ENCODE assay signal across 21 mouse cellular contexts in the genomic region with DNA sequence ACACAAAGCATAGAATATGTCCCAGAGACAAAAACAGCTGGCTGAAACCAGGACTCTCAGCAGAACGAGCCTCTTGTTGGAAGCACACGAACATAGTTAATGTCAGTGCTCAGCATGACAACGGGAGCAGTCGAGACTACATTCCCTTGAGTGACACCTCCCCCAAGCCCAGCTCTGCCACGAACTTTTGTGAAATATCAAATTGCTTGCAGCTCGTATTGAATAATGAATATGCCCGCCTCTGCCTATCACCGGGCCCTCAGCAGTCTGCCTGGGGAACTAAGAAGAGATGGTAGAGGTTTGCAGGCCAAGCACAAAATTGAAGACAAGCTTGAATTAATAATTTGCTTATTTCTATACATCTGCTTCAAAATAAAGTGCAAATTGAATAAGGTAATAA.
DNase-seq lines count a peak whose midpoint lies in the region; ATAC-seq and TF ChIP-seq lines count a peak whose summit lies in the region.
"Had no signal": no experiment of that assay in that cellular context is flagged by ENCODE, and none has a peak within 500 bp of the region (broad histone marks: within the 10 kb centered on the region; RNA-seq: fewer than 3 reads in every experiment).

No protein-coding gene starts in this region.

- 0 out of 2 replicates have a peak, but pooled peaks have one; percentile 24 for ATAC-seq in forebrain, embryonic 13.5 days
- no peak for ATAC-seq in forebrain, embryonic 11.5 days (replicated peaks; ENCODE audit: low FRiP score)
- ATAC-seq in hindbrain, embryonic 14.5 days (ENCODE audit: low FRiP score): no peak
- ATAC-seq in hindbrain, embryonic 11.5 days (ENCODE audit: low FRiP score): no peak
- ATAC-seq in stomach, postnatal 0 days (ENCODE audit: low FRiP score, low TSS enrichment): no peak

- peaks cover 18% of the 10 kb centered on the region for H3K4me1 ChIP-seq in forebrain, embryonic 13.5 days
- H3K4me1 ChIP-seq in forebrain, embryonic 11.5 days (replicated peaks; ENCODE audit: control insufficient read depth, insufficient read depth, low read length): no peaks in the 10 kb centered on the region
- H3K4me1 ChIP-seq in hindbrain, embryonic 14.5 days (replicated peaks; ENCODE audit: control insufficient read depth, insufficient read depth, low read length): 0 out of 2 replicates have a peak, but pooled peaks cover 10% of the 10 kb centered on the region
- H3K4me1 ChIP-seq in hindbrain, embryonic 11.5 days (replicated peaks; ENCODE audit: control insufficient read depth, insufficient read depth, low read length): no peaks in the 10 kb centered on the region
- H3K4me1 ChIP-seq in stomach, postnatal 0 days (replicated peaks; ENCODE audit: control insufficient read depth, insufficient read depth): no peaks in the 10 kb centered on the region
- H3K4me1 ChIP-seq: megakaryocyte, embryonic 14.5 days had no signal

- no peaks in the 10 kb centered on the region for H3K36me3 ChIP-seq in forebrain, embryonic 13.5 days (ENCODE audit: poor library complexity, severe bottlenecking)
- H3K36me3 ChIP-seq in forebrain, embryonic 11.5 days (ENCODE audit: control insufficient read depth, insufficient read depth, low read length): no peaks in the 10 kb centered on the region
- no peaks in the 10 kb centered on the region for H3K36me3 ChIP-seq in hindbrain, embryonic 14.5 days (replicated peaks; ENCODE audit: control insufficient read depth, insufficient read depth)
- no peaks in the 10 kb centered on the region for H3K36me3 ChIP-seq in hindbrain, embryonic 11.5 days (ENCODE audit: control insufficient read depth, insufficient read depth, low read length)
- no peaks in the 10 kb centered on the region for H3K36me3 ChIP-seq in stomach, postnatal 0 days (ENCODE audit: control insufficient read depth, insufficient read depth, low read length)
- H3K36me3 ChIP-seq: heart, embryonic 13.5 days; kidney, embryonic 15.5 days; neural tube, embryonic 12.5 days had no signal

- no peaks in the 10 kb centered on the region for H3K9me3 ChIP-seq in forebrain, embryonic 13.5 days (replicated peaks)
- no peaks in the 10 kb centered on the region for H3K9me3 ChIP-seq in forebrain, embryonic 11.5 days (ENCODE audit: control insufficient read depth, low read length)
- H3K9me3 ChIP-seq in hindbrain, embryonic 14.5 days (ENCODE audit: control insufficient read depth, low read length): no peaks in the 10 kb centered on the region
- no peaks in the 10 kb centered on the region for H3K9me3 ChIP-seq in hindbrain, embryonic 11.5 days (ENCODE audit: control insufficient read depth, low read length)
- H3K9me3 ChIP-seq in stomach, postnatal 0 days (ENCODE audit: control insufficient read depth, low read length): no peaks in the 10 kb centered on the region
- H3K9me3 ChIP-seq: heart, embryonic 13.5 days; kidney, embryonic 15.5 days; megakaryocyte, embryonic 14.5 days; neural tube, embryonic 12.5 days had no signal

- no peak overlapping the region for H3K4me2 ChIP-seq in forebrain, embryonic 13.5 days
- H3K4me2 ChIP-seq in forebrain, embryonic 11.5 days (ENCODE audit: low read depth, low read length, severe bottlenecking): no peak overlapping the region
- no peak overlapping the region for H3K4me2 ChIP-seq in hindbrain, embryonic 14.5 days (replicated peaks)
- no peak overlapping the region for H3K4me2 ChIP-seq in hindbrain, embryonic 11.5 days (replicated peaks; ENCODE audit: low read depth, low read length)
- no peak overlapping the region for H3K4me2 ChIP-seq in stomach, postnatal 0 days (replicated peaks; ENCODE audit: low read depth)
- H3K4me2 ChIP-seq: heart, embryonic 13.5 days; kidney, embryonic 15.5 days; lung, embryonic 14.5 days; neural tube, embryonic 12.5 days had no signal

- DNase-seq in forebrain, embryonic 11.5 days (ENCODE audit: low spot score): no peak
- no peak for DNase-seq in hindbrain, embryonic 14.5 days (ENCODE audit: low spot score)
- no peak for DNase-seq in hindbrain, embryonic 11.5 days (ENCODE audit: low spot score)
- DNase-seq in right cerebral cortex, postnatal 10 days (ENCODE audit: low spot score in 2 of 2): peak; percentile 26 to 27
- no peak for DNase-seq in right cerebral cortex, postnatal 25 days
- no peak for DNase-seq in stomach, postnatal 0 days (ENCODE audit: low spot score)
- no peak for DNase-seq in liver
- DNase-seq: adrenal gland, postnatal 10 days; cerebellum, adult 9-10 months; gastrocnemius, postnatal 14 days; heart, adult 18-20 months; heart, postnatal 14 days; kidney, adult 11 months; lung, embryonic 14.5 days; spleen, adult 18-20 months had no signal

- no peak for TF ChIP-seq CTCF in stomach, postnatal 0 days (IDR thresholded peaks at IDR 0.05; ENCODE audit: low read depth)

- H3K4me3 ChIP-seq in forebrain, embryonic 13.5 days: no peak overlapping the region
- no peak overlapping the region for H3K4me3 ChIP-seq in forebrain, embryonic 11.5 days (ENCODE audit: low read depth, low read length)
- no peak overlapping the region for H3K4me3 ChIP-seq in hindbrain, embryonic 14.5 days (replicated peaks; ENCODE audit: low read length)
- H3K4me3 ChIP-seq in hindbrain, embryonic 11.5 days (ENCODE audit: low read depth, low read length): no peak overlapping the region
- no peak overlapping the region for H3K4me3 ChIP-seq in stomach, postnatal 0 days (ENCODE audit: low read depth, low read length)
- H3K4me3 ChIP-seq: heart, embryonic 13.5 days; kidney, embryonic 15.5 days; megakaryocyte, embryonic 14.5 days; neural tube, embryonic 12.5 days had no signal

- no peaks in the 10 kb centered on the region for H3K27me3 ChIP-seq in forebrain, embryonic 13.5 days
- no peaks in the 10 kb centered on the region for H3K27me3 ChIP-seq in forebrain, embryonic 11.5 days (ENCODE audit: control insufficient read depth, insufficient read depth, low read length)
- no peaks in the 10 kb centered on the region for H3K27me3 ChIP-seq in hindbrain, embryonic 14.5 days (ENCODE audit: control insufficient read depth, insufficient read depth, low read length)
- H3K27me3 ChIP-seq in hindbrain, embryonic 11.5 days (ENCODE audit: control insufficient read depth, insufficient read depth, low read length): no peaks in the 10 kb centered on the region
- no peaks in the 10 kb centered on the region for H3K27me3 ChIP-seq in stomach, postnatal 0 days (ENCODE audit: control insufficient read depth, insufficient read depth, low read length)
- H3K27me3 ChIP-seq: neural tube, embryonic 12.5 days had no signal

- no peak for TF ChIP-seq EP300 in stomach, postnatal 0 days (optimal IDR thresholded peaks at IDR 0.05)

- no peak overlapping the region for H3K27ac ChIP-seq in forebrain, embryonic 13.5 days
- no peak overlapping the region for H3K27ac ChIP-seq in forebrain, embryonic 11.5 days (ENCODE audit: low read depth, low read length)
- H3K27ac ChIP-seq in hindbrain, embryonic 14.5 days: 0 out of 2 replicates have a peak overlapping the region, but pooled peaks have one; percentile 21
- H3K27ac ChIP-seq in hindbrain, embryonic 11.5 days (ENCODE audit: low read depth, low read length): no peak overlapping the region
- H3K27ac ChIP-seq in stomach, postnatal 0 days (replicated peaks): no peak overlapping the region
- H3K27ac ChIP-seq: heart, embryonic 13.5 days; kidney, embryonic 15.5 days; liver, embryonic 14.5 days; neural tube, embryonic 12.5 days had no signal

- 47% methylated on average over 8 of the region's 8 CpGs for WGBS in forebrain, embryonic 13.5 days
- WGBS in forebrain, embryonic 11.5 days: 65% methylated on average over 8 of the region's 8 CpGs
- WGBS in hindbrain, embryonic 14.5 days: 27% methylated on average over 8 of the region's 8 CpGs
- WGBS in hindbrain, embryonic 11.5 days: 59% methylated on average over 8 of the region's 8 CpGs
- 63% methylated on average over 8 of the region's 8 CpGs for WGBS in stomach, postnatal 0 days

- H3K9ac ChIP-seq in forebrain, embryonic 13.5 days: no peak overlapping the region
- no peak overlapping the region for H3K9ac ChIP-seq in forebrain, embryonic 11.5 days (ENCODE audit: low read length)
- no peak overlapping the region for H3K9ac ChIP-seq in hindbrain, embryonic 14.5 days
- H3K9ac ChIP-seq in hindbrain, embryonic 11.5 days (ENCODE audit: low read depth, low read length): no peak overlapping the region
- H3K9ac ChIP-seq in stomach, postnatal 0 days (ENCODE audit: low read length): no peak overlapping the region
- H3K9ac ChIP-seq: heart, embryonic 13.5 days; kidney, embryonic 15.5 days; liver, embryonic 14.5 days; lung, embryonic 14.5 days; neural tube, embryonic 12.5 days had no signal

Comparison
In these comparisons a context has a peak if more than half of its experiments do, and no peak if none do; other contexts are left out.
1. DNase-seq: peak in right cerebral cortex, postnatal 10 days (2 of 2); none in forebrain, embryonic 11.5 days (single experiment), hindbrain, embryonic 14.5 days (single experiment), hindbrain, embryonic 11.5 days (single experiment), right cerebral cortex, postnatal 25 days (single experiment), stomach, postnatal 0 days (single experiment) and liver (single experiment).